Mouse (Mus musculus) cerebellum, adult 2 months (tissue): ENCODE data around the gene Catsperz. TPM values are rescaled to one million over a fixed set of nuclear protein-coding genes. Genes with fewer than 3 reads are reported as not detected.
A peak's percentile ranks its signal among the peaks of the same experiment; 100 is the strongest.

Experiments
- DNase-seq, 2 experiments: peaks; one replicate each; pipeline ENCODE4 v3.0.0; 2021
- H3K27ac ChIP-seq: fragments of 200-500 bp; 2 replicates; pipeline ENCODE4 v1.5.1; 2012; ENCODE audit warnings: low read length, control low read depth, inconsistent platforms; ENCODE audit not compliant: insufficient read depth
- H3K27me3 ChIP-seq: fragments of 200-500 bp; 2 replicates; pipeline ENCODE4 v1.6.1; 2012; ENCODE audit warnings: inconsistent platforms, mild to moderate bottlenecking, low read length, moderate library complexity; ENCODE audit not compliant: control insufficient read depth, insufficient read depth
- H3K4me1 ChIP-seq: fragments of 200-500 bp; 2 replicates; pipeline ENCODE4 v1.6.1; 2011; ENCODE audit warnings: low read length; ENCODE audit not compliant: control insufficient read depth, insufficient read depth
- H3K4me3 ChIP-seq: fragments of 200-500 bp; replicated peaks from 2 replicates; pipeline ENCODE3; 2011; ENCODE audit warnings: mild to moderate bottlenecking, low read depth, low read length, control low read depth; ENCODE audit not compliant: insufficient read depth
- CTCF ChIP-seq: fragments of 200-500 bp; IDR thresholded peaks from 2 replicates; pipeline ENCODE4 v1.5.1; 2011; ENCODE audit warnings: low read depth, mild to moderate bottlenecking, control low read depth, low read length, moderate library complexity, borderline replicate concordance; ENCODE audit not compliant: insufficient read depth
- POLR2A ChIP-seq: fragments of 200-500 bp; IDR thresholded peaks from 2 replicates; pipeline ENCODE4 v1.6.1; 2011; ENCODE audit warnings: low read length, control low read depth, borderline replicate concordance; ENCODE audit not compliant: insufficient read depth
- WGBS: fragments of 180-500 bp; shearing (Covaris S2); methylation state at CpG from one replicate; pipeline ENCODE4 v1.1.7; 2018; 5-methylcytosine and 5-hydroxymethylcytosine counted together
- polyA plus RNA-seq: library from polyadenylated mRNA; depleted of rRNA; stranded (reverse); fragments of >200 nt; gene quantifications from 2 replicates; pipeline ENCODE4 v1.2.3, GENCODE M21; 2012

Catsperz gene
- polyA plus RNA-seq, 1 experiment, result 2.8 TPM

DNA sequence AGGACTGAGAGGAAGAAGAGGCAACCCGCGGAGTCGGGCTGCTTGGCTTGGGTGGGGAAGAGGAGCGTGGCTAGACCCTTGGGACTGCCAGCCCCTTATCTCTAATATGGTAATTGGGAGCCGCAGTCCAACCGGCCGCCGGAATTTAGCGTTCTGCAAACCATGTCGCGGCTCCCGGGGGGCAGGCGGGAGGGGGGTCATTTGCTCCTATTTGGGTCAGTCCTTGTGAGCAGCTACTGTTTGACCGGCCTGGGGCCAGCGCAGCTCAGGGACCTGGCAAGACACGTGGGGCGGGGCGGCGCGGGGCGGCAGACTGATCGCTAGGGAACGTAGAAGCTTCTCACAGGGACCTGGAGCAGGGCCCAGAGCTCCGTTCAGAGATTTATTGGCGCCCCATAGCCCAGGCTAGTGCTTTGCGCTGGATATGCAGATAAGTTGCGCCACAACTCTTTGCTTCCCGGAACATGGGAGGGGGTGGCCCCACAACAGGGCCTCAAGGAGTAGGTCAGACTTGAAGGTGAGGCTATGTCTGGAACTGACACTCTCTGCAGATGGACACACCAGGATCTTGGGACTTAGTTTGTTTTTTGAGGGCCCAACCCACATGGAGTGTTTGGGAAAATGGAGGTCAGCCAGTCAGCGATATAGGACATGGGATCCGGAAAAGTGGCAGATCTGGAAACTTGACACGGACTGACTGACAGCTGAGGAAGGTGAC lies 27.0 kb upstream of the Catsperz start:
- Histone ChIP-seq H3K4me3 (peak overlapping the region; percentile 97), H3K4me1 (peaks cover 22% of the 10 kb centered on the region), H3K27ac (peak overlapping the region; percentile 73), H3K27me3 (no peaks in the 10 kb centered on the region)
- DNase-seq, result peak; percentile 78 to 82
- TF ChIP-seq POLR2A (no peak), CTCF (no peak)
- under 1% methylated on average over 31 of the region's 31 CpGs for WGBS

DNA sequence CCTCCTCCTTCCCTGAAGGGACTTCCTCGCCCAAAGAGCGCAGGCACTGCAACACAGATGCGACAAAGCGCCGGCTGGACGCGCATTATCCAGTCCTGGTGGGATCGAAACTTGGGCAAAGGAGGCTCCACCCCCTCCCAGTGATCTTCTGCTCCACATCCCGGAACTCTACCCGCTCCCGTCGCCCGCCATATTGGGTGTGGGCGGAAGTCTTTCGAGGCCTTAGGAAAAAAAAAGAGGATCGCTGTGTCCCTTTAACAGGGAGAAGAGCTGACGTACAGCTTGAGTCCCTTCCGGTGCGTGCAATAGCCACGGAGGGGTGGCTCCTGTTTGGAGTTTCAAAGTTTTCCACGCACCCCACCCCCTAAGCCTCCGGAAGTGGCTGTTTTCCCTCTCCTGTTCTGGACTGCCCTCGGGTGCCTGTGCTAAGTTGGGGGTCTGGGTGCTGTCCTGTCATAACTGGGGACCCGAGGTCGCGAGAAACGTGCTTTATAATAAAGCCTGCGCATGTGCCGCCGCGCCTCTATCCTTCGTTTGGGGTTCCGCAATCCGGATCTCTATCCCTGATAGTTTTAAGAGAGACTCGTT lies 26.3 kb upstream of the Catsperz start:
- peak; percentile 70; the same call in 1 of the 2 replicates for TF ChIP-seq POLR2A
- TF ChIP-seq CTCF, result no peak
- peak overlapping the region; percentile 79 for H3K27ac ChIP-seq
- under 1% methylated on average over 35 of the region's 35 CpGs for WGBS
- peak; percentile 94 to 96 for DNase-seq
- no peaks in the 10 kb centered on the region for H3K27me3 ChIP-seq
- H3K4me1 ChIP-seq, result peaks cover 22% of the 10 kb centered on the region
- H3K4me3 ChIP-seq, result peak overlapping the region; percentile 97

DNA sequence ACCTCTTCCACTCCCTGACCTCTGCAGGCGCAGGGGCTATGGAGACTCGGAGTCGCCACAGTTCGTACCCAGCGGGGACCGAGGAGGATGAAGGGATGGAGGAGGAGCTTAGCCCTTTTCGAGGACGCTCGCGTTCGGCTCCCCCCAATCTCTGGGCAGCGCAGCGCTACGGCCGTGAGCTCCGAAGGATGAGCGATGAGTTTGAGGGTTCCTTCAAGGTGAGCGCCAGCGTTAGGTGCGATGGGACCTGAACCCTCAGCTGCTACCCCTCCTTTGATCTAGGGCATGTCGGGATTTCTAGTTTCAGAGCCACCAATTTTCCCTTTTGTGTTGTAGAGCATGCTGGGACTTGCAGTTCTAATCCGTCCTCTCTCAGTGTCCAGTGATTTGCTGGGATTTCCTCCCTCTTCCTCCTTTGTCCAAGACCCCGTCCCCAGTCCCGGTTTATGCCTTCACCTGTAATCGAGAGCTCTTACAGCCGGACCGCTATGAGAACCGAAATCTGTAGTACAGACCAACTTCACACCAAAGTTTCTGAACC lies 25.5 kb upstream of the Catsperz start:
- no peaks in the 10 kb centered on the region for H3K27me3 ChIP-seq
- no peak for TF ChIP-seq CTCF
- TF ChIP-seq POLR2A, result peak; percentile 81; the same call in 1 of the 2 replicates
- peaks cover 22% of the 10 kb centered on the region for H3K4me1 ChIP-seq
- peak; percentile 77 to 78 for DNase-seq
- H3K27ac ChIP-seq, result peak overlapping the region; percentile 79
- WGBS, result under 1% methylated on average over 28 of the region's 28 CpGs
- peak overlapping the region; percentile 97 for H3K4me3 ChIP-seq

DNA sequence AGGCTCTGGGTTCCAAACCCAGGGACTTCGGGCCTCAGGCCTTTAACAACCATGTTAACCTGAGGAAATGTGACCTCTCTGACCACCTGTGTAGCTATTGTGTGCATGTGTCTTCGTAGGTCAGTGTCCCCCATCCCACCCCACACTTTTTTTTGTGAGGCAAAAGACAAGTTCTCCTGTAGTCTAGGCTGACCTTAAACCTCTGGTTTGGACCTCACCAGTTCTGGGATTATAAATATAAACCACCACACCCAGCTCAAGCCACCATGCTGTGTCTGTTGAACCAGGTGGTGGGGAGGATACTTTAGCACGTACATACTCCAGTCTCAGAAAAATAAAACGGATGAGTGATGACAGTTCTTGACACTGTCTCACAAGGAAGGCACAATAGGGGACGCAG lies 24.8 kb upstream of the Catsperz start:
- Histone ChIP-seq H3K4me3 (no peak overlapping the region), H3K4me1 (peaks cover 22% of the 10 kb centered on the region), H3K27me3 (no peaks in the 10 kb centered on the region), H3K27ac (no peak overlapping the region)
- TF ChIP-seq POLR2A (no peak), CTCF (no peak)
- DNase-seq, result no peak
- WGBS, result 36% methylated on average over 5 of the region's 5 CpGs

DNA sequence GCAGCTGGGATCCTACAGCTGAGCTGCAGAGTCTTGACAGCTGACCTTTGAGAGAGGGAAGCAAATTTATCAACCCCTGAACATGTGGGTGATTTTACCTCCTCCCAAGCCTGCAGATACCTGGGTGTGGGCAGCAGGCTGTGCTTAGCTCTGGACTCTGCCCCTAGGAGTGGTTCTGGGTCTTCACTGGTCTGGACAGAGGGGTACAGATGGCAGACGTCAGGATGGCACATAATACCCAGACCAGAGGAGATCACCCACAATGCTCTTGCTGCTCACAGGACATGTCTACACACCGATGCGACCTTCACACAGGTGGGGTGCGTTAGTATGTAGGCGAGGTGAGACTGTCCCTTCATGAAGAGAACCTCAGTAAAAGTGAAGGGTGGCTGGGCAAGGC lies 24.4 kb upstream of the Catsperz start:
- 87% methylated on average over 5 of the region's 5 CpGs for WGBS
- Histone ChIP-seq H3K4me1 (peaks cover 22% of the 10 kb centered on the region), H3K27ac (no peak overlapping the region), H3K4me3 (no peak overlapping the region), H3K27me3 (no peaks in the 10 kb centered on the region)
- DNase-seq, result no peak
- no peak for TF ChIP-seq POLR2A
- no peak for TF ChIP-seq CTCF

DNA sequence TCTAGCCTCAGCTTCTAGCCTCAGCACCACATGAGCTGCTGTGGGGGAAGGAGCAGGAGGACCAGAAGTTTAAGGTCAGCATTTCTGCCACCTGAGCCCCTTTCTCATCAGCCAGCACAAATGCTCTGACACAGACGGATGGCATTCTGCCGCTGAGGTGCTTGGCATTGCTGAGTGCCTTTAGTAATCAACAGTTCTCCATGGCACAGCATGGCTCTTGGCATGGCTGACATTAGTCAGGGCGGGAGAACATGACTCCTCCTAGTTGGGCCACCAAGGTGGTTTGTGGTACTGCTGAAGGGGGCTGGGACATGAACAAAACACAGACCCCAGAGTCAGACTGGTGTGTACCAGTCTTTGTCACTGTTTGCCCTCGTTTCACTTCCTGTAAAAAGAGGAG lies 23.0 kb upstream of the Catsperz start:
- peak; percentile 79 to 88 for DNase-seq
- H3K27ac ChIP-seq, result peak overlapping the region; percentile 74
- TF ChIP-seq CTCF (no peak), POLR2A (no peak)
- H3K4me3 ChIP-seq, result no peak overlapping the region
- 14% methylated on average over 4 of the region's 4 CpGs for WGBS
- no peaks in the 10 kb centered on the region for H3K27me3 ChIP-seq
- H3K4me1 ChIP-seq, result peaks cover 22% of the 10 kb centered on the region

DNA sequence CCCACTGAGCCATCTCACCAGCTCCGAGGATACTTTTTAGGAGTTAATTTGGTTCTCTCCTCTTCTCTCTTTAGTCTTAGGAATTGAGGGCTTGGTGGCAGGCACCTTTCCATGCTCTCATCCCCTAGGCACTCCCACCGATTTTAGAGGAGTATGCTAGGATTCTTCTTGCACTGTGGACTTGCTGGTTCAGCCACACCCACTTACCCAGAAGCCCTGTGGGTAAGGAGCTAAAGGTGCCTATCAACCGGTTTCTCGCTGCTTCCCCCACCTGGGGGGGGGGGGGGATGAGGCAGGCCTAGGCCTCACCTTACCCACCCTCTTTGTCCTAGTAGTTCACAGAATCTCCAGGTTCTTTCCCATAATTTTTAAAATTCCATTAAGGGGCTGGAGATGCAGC lies 22.6 kb upstream of the Catsperz start:
- Histone ChIP-seq H3K4me3 (no peak overlapping the region), H3K4me1 (peaks cover 20% of the 10 kb centered on the region), H3K27ac (peak overlapping the region; percentile 74), H3K27me3 (no peaks in the 10 kb centered on the region)
- no peak for TF ChIP-seq POLR2A
- TF ChIP-seq CTCF, result no peak
- WGBS, result 35% methylated on average over 4 of the region's 4 CpGs
- no peak for DNase-seq

DNA sequence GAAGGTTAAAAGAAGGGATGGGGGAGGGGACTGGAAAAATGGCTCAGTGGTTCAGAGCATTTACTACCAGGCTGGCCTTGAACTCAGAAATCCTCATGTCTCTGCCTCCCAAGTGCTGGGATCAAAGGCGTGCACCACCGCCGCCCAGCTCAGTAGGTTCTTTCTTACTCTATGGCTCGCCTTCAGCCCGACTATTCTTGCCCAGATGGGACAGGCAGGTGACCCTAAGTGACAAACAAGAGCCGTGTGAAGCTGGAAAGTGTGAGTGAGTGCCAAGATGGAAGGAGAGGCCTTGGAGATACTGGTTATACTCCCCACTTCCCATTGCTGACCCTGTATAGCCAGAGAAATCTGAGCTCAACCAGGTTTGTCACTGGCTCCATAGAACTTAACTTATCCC lies 18.5 kb upstream of the Catsperz start:
- no peak overlapping the region for H3K4me3 ChIP-seq
- H3K27ac ChIP-seq, result no peak overlapping the region
- H3K27me3 ChIP-seq, result no peaks in the 10 kb centered on the region
- WGBS, result 91% methylated on average over 6 of the region's 6 CpGs
- peaks cover 29% of the 10 kb centered on the region for H3K4me1 ChIP-seq
- no peak for TF ChIP-seq POLR2A
- no peak for TF ChIP-seq CTCF
- no peak for DNase-seq
